Mouse (Mus musculus) kidney, postnatal 10 days (tissue): ENCODE results near the gene Ifitm5.
A peak's percentile ranks its signal among the peaks of the same experiment; 100 is the strongest.
"Not testable (repeated sequence)": the region's sequence is repeated elsewhere in the genome, so short reads cannot be mapped to it uniquely, and the experiment has no call there.

Source experiments
- DNase-seq: peaks from one replicate; pipeline ENCODE4 v3.0.0; 2021; ENCODE audit warnings: mixed read lengths

Ifitm5 gene

DNA sequence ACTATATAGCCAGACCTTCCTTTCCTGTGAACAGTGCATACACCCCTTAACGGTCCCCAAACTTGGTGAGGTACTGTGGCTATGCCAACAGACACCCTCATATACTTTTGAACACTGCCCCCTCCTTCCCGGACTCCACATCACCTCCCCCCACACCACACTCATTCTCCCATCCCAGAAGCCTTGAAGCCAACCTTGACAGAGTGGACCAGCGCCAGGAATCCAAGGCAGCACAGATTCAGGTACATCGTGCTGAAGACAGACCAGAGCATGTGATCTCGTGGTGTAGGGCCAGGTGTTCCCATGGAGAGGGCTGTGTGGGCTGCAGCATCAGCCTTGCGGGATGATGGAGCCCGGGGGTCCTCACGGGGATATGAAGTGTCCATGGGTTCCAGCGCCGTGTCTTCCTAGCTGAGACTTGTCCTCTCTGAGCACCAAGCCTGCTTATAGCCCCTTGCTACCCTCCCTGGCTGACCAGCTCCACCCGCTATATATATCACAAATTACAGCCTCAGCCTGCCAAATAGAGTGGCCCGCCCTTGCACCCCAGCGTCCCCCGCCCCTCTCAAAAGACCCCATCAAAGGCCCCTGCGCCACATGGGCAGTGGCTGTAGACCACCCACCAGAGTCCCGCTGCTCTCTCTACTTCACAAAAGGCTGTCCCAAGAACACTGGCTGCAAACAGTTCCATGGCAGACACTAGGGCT is at the start of gene Ifitm5:
Ifitm5 (minus strand) TSS at position 468 of the 707 bp plus-strand sequence.
- no peak for DNase-seq

DNA sequence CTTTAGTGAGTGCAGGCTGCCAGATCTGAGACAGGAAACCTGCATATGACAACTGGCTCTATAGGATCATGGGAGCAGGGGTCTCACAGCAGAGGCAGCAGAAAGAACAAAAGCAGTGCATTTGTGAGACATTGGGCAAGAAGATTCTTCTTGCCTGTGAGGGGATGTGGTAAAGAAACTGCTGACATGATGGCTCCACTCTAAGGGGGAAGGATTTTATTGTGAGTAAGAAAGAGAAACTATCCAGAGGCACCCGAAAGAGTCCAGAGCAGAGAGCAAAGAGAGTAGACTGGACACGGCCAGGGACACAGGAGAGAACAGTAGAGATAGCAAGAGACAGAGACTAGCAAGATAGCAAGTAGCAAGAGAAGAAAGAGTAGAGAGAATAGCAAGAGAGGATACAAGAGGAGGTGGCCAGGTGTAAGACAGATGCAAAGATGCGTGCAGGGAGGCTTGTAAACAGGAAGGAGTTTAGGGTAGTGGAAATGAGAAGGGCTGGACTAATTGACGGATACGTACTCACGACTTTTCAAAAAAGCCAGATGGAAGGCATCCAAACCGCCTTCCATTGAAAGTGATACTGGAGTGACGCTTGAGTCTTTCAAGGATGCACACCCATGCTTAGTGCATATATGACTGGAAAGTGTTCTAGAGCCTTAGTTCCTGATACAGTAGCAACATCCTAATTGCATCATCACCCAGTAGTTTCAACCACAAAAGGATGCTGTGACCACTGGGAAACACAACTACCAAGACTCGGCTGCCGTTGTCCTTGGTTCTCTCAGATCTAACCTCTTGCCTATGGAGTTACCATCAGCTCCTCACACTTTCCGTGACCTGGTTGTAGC is 49.0 kb upstream of the Ifitm5 start:
- no peak for DNase-seq

- DNase-seq = no peak
Measured at GRCm38 (mm10) chr7:140997817-140998216, 47.7 kb upstream of the Ifitm5 start.

GRCm38 (mm10) chr7:140991117-140991689 is 41.1 kb upstream of the Ifitm5 start:
- no peak for DNase-seq

- DNase-seq = no peak
Measured at GRCm38 (mm10) chr7:140990622-140991021, 40.5 kb upstream of the Ifitm5 start.

DNA sequence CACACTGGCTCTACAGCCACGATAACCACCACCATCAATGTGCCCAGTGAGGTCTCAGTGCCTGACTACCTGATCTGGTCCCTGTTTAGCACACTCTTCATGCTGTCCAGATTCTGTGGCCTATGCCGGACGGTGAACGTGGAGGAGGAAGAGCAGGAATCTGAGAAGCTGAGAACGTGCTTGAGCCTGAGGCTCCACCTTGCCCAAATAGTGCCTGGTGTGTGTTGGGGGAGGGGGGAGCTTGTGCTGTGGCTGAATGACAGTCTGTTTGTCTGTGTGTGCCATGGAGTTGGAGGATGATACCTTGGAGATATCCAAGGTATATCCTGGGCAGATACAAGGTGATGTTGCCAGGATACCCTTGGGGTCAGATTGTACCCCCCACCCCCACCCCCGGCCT is 40.1 kb upstream of the Ifitm5 start:
- DNase-seq = no peak

DNA sequence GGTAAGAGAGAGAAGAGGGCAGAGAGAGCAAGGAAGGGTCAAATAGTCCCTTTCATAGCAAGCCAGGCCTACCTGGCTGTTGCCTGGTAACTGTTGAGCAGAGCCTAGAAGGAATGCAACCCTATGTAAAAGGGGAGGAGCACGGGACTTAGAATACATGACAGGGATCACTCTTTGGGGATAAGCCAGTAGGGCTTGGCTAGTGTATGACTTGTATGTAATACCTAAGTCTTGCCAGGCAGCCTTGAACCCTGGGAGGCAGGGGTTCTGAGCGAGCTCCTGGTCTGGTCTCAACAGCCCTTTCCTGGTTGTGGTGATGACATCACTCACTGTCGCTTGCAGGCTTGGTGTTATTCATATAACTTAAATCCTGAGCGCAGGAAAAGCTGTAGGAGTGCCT is 38.9 kb upstream of the Ifitm5 start:
- DNase-seq = no peak

DNA sequence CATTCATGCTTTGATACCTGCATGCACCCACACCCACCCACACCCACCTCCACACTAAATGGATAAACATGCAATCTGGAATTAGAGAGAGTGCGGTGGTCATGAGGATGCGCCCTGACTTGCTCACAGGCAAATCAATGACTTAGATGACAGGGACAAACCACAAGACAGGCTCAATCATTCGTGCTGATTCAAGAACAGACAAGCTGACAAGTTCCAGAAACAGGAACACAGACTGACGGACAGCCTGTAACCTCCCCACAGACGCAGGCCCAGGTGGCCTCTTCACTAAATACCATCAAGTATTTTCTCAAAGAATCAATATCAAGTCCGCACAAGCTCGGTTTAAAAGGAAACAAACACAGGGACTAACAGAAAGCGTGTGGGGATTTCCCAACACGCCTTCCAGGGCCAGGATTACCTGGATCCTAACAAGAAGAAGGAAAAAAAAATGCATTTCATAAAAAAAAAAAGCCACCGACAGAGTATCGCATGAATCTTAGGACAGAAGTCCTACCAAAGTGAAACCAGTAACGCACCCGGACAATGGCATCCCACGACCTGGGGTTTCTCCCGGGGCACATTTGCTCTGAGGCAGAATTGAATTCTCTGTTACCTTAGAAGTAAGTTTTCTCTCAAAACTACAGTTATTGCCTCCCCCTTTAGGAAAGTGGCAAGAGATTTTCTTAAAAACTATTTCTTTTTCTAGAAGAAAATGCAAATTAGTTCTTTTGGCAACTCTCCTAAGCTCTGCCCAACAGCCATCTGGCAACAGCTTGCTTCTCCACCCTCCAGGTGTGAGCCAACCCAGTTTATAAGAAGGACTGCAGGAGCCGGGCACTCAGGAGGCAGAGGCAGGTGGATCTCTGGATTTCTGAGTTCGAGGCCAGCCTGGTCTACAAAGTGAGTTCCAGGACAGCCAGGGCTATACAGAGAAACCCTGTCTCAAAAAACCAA is 37.4 kb upstream of the Ifitm5 start:
- no peak for DNase-seq

- no peak for DNase-seq
Measured at GRCm38 (mm10) chr7:140982971-140983370, 32.9 kb upstream of the Ifitm5 start.

DNA sequence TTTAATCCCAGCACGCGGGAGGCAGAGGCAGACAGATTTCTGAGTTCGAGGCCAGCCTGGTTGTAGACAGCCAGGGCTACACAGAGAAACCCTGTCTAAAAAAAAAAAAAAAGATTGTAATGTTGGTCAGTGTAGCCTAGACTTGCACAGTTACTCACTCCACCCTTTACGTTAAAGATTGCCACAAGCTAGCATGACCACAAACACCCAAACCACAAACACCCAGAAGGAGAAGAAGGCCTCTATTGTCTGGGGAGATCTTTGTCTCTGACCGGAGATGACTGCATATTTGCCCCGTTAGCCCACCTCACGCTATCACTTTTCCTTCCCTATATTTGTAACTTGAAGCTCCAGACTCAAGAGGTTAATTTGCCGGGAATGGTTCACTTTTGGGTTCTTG is 31.6 kb upstream of the Ifitm5 start:
- DNase-seq = no peak

DNA sequence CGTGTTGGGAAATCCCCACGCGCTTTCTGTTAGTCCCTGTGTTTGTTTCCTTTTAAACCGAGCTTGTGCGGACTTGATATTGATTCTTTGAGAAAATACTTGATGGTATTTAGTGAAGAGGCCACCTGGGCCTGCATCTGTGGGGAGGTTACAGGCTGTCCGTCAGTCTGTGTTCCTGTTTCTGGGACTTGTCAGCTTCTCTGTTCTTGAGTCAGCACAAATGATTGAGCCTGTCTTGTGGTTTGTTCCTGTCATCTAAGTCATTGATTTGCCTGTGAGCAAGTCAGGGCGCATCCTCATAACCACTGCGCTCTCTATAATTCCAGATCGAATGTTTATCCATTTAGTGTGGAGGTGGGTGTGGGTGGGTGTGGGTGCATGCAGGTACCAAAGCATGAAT is 26.6 kb upstream of the Ifitm5 start:
- not testable (repeated sequence) for DNase-seq

DNA sequence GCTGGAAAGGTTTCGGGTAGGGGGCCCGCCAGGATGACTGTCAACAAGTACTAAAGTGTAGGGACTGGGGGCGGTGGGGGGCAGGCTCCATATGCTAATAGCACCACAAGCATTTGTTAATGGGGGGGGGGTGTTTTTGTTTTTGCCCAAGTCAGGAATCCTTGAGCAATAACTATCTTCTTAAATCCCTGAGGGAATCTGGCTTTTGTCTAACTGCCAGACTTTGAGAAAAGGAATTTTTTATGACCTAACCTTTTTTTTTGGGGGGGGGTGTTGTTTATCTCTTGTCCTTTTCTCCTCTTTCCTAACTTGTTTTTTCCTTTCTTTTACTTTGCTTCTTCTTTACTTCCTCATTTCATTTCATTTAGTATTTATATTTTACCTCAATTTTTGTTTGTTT is 25.4 kb upstream of the Ifitm5 start:
- no peak for DNase-seq

GRCm38 (mm10) chr7:140974940-140975339 is 24.8 kb upstream of the Ifitm5 start:
- peak; percentile 15 for DNase-seq

- DNase-seq = peak; percentile 32
Measured at GRCm38 (mm10) chr7:140973396-140974165, 23.5 kb upstream of the Ifitm5 start.

DNA sequence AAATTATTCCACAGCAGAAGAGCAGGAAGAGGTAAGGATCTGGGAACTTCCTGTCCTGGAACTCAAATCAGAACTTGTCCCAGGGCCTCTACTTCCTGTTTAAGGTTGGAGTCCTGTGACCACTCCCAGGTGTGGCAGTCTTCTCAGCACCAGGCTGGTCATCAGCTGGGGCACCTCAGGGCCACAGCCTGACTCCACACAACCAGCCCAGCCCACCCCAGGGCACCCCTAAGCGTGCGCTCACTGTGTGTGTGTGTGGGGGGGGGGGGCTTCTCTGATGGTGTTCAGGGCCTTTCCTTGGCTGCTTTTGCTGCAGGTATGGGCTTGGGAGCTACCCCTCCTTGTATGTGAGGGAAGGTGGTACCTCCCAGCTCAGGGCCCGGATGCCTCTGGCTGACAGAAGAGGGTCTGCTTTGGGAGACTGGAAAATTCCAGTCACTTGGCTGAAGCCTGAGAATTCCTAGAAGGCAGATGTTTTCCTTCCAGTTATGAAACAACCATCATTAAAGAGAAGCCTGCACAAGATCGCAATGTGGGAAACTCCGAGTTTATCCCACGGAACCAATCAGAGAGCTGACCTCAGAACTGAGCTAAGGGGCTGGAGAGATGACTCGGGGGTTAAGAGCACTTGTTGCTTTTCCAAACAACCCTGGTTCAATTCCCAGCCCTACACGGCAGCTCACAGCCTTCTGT is 21.5 kb upstream of the Ifitm5 start:
- peak; percentile 66 for DNase-seq

- peak; percentile 16 for DNase-seq
Measured at GRCm38 (mm10) chr7:140970931-140971330, 20.8 kb upstream of the Ifitm5 start.

DNA sequence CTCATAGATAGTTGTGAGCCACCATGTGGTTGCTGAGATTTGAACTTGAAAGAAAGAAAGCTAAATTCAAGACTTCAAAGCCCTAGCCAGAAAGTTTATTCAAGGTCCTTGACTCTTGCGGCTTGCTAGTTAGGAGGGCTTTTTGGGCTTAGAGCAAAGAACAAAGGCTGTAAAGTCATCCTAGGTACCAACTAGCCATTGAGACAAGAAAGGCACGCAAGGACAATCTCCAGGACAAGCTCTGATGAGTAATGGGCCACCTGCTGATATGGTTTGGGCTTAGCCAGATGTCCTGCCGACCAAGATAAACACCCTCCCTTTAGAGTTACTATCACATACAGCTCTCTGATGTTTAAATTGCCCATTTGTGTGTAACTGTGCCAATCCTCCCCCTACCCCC is 18.6 kb upstream of the Ifitm5 start:
- DNase-seq = not testable (repeated sequence)

DNA sequence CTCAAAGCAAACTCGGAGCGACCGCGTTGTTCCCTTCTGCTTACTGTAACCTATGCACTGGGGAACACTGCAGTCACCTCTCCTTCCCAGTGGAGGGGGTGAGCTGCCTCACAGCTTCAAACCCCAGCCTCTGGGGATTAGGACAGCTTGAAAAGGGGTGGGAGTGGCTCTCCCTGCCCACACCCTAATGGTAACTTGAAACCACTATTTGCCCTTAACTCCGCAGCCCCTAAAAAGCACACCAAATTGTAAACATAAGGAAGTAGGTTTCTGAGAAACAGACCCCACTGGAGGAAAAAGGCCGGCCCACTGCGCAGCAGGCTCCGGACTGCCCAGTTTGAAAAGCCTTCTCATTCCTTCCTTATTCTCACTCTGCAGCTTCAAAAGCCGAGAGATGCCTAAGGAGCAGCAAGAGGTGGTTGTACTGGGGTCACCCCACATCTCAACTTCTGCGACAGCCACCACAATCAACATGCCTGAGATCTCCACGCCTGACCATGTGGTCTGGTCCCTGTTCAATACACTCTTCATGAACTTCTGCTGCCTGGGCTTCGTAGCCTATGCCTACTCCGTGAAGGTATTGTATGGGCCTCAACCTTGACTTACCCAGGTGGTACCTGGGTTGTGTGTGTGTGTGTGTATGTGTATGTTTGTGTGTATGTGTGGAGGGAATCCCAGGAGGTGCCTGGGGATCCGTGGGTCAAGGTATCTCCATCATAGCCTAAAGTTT is 17.9 kb upstream of the Ifitm5 start:
- DNase-seq = peak; percentile 39

DNA sequence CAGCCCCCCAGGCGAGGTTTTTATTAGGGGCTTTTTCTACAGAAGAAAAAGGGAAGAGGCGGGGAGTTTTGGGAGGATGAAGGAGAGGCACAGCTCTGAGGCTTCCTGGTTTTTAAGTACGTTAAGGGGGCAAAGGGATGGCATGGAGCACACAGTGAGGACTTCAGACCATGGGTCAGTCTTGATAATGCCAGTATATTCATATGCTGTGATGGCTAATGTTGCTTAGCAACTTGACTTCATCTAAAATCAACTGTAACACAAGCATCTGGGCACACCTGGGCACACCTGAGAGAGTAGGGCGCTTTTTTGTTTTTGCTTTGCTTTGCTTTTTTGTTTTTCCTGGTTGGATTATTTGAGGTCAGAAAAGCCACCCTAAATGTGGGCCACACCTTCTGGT is 16.8 kb upstream of the Ifitm5 start, which contains the start of gene Ifitm1:
Ifitm1 (plus strand) TSS at position 301 of the 400 bp plus-strand sequence.
- no peak for DNase-seq

- no peak for DNase-seq
Measured at GRCm38 (mm10) chr7:140962733-140963132, 12.6 kb upstream of the Ifitm5 start.
